Mouse (Mus musculus) bone marrow macrophage, adult 2 months (primary cell): Measurements from ENCODE around the gene Cul4a.

Experiments
- CTCF ChIP-seq: IDR thresholded peaks from 2 replicates; pipeline ENCODE4 v1.5.1; 2012; ENCODE audit warnings: low read depth, mild to moderate bottlenecking, low read length, moderate library complexity
- POLR2A ChIP-seq: IDR thresholded peaks from 2 replicates; pipeline ENCODE4 v1.6.1; 2012; ENCODE audit warnings: mild to moderate bottlenecking, low read depth, low read length, borderline replicate concordance

- TF ChIP-seq POLR2A, result no peak
- TF ChIP-seq CTCF, result no peak
These were observed 53.4 kb downstream of the Cul4a start, which contains the start of gene Lamp1 for GRCm38 (mm10) chr8:13158718-13159376.
